Mouse (Mus musculus): Measurements from ENCODE around the gene 5530401A14Rik. TPM values are rescaled to one million over a fixed set of nuclear protein-coding genes. Genes with fewer than 3 reads are reported as not detected.
A peak's percentile ranks its signal among the peaks of the same experiment; 100 is the strongest.

5530401A14Rik gene
- total RNA-seq (2014; fragmentation: Nextera tagmentation) (not detected in 2 replicates), total RNA-seq (2017) (not detected in 2 replicates)

DNA sequence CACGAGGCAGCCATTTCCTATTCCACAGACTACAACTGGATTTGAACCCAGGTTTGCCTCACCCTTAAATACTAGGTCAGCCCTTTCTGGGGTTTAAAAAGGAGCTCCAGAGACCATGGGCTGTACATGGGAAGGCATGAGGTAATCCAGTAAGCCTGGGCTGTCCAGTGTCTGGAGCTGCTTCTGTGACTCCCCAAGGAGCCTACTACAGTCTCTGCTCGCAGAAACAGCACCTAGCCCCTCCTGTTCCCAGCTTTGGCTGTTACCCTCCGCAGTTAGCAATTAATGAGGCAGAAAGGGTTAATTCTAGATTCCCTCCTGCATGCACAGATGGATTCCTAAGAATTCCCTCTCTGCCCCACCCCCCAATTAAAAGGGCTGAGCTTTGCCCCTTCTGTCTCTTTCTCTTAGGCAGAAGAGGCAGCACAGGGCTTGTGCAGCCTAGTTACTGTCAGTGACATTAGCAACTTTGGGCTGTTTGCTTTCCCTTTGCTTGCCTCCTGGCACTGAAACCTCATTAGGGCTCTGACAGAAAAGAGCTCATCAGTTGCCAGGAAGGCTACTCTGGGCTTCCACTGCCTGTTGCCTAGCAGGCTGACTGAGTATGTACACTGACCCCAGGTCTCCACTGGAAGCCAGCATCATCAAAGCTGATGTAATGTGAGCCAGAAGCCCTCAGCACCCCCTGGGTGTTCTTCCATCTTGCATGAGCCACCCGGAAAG lies at the start of gene 5530401A14Rik:
5530401A14Rik (plus strand) TSS at position 424 of the 723 bp plus-strand sequence.
- ATAC-seq (replicated peaks; ENCODE audit: poor library complexity, severe bottlenecking) = no peak

DNA sequence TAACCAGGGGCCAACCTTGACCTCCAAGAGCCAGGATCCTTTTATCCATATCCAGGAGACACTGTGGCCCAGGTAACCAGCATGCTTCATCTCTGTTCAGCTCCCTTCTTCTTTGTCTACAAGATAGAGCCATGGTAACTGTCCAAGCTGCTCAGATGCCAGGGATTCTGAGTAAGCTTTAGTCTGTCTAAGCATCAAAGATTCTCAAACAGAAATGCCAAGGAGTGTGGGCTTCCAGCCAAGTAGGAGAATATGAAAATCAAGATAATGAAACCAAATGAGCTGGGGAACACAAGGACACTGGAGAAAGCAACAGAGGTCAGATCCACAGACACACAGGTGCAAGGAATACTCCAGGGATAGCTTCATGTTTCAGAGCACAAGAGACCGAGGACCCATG lies 45.7 kb upstream of the 5530401A14Rik start:
- no peak for ATAC-seq (replicated peaks; ENCODE audit: poor library complexity, severe bottlenecking)

DNA sequence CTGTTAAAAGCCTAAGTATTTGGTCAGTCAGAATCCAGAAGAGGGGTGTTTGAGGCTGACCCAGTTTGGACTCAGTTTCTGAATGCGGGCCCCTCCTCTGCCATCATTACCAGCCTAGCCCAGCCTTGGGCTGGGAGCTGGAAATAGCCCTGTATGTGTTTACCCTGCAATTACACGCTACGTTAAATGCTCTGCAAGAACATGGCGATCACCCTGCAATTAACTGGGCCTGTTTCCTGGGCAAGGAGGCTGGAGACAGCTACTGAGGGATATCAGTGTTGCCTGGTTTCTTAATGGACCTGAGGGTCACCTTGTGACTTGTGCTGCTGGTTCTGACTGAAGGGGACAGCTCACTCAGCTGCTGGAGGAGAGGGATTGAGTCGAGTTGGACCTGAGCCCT lies 43.9 kb upstream of the 5530401A14Rik start:
- ATAC-seq (replicated peaks; ENCODE audit: poor library complexity, severe bottlenecking) = no peak

DNA sequence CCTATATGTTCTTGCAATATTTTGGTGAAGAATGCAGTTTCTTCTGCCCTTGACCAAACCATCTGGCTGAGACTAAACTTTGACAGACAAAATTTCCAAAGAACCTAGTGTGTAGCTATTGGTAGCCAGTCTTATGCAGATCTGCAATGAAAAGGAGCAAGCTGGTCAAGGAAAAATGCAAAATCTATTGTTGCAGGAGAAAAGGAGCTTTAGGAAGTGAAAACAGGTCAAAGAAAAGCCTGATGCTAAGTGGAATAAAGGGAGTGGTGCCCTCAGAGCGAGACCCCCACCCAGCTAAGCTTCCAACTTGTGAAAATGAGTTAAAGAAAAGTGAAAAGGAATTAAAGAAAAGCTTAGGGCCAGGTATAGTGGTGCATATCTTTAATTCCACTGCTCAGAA lies 28.1 kb upstream of the 5530401A14Rik start:
- ATAC-seq (replicated peaks; ENCODE audit: poor library complexity, severe bottlenecking) = no peak

DNA sequence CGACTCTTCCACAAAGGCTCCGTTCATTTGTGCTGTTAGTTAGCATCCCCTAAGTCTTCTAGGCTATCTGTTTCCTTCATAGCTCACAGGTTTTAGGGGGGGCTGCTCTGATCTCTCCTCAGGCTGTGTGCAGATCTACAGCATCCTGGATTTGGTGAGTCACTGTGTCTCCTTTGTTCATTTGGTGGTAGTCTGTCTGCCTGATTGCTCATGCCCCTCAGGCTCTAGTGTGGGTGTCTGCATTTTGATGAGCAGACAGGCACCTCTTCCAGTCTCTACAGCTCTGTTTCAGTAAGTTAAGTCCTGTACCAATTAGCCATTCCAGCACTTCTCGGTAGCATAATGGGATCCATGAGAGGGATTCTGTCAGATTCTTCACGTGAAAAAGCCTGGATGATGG lies 22.0 kb upstream of the 5530401A14Rik start:
- no peak for ATAC-seq (replicated peaks; ENCODE audit: poor library complexity, severe bottlenecking)

DNA sequence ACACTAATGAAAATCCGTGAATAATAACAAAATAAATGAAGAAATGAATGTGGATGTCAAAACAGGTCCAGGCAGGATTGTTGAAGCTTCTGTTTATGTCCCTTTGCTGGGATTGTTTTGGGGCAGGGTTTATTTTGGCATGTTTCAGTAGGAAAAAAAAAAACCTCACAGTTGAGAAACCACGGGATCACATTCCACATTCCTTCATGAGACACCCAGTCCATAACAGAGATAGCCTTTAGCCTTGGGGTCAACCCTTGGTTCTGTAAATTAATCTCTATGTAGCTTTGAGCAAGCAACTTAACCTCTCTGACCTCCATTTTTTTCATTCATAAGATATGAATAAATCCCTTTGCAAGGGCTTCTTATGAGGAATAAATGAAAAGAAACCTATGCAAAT lies 19.5 kb upstream of the 5530401A14Rik start:
- ATAC-seq (replicated peaks; ENCODE audit: poor library complexity, severe bottlenecking) = no peak

DNA sequence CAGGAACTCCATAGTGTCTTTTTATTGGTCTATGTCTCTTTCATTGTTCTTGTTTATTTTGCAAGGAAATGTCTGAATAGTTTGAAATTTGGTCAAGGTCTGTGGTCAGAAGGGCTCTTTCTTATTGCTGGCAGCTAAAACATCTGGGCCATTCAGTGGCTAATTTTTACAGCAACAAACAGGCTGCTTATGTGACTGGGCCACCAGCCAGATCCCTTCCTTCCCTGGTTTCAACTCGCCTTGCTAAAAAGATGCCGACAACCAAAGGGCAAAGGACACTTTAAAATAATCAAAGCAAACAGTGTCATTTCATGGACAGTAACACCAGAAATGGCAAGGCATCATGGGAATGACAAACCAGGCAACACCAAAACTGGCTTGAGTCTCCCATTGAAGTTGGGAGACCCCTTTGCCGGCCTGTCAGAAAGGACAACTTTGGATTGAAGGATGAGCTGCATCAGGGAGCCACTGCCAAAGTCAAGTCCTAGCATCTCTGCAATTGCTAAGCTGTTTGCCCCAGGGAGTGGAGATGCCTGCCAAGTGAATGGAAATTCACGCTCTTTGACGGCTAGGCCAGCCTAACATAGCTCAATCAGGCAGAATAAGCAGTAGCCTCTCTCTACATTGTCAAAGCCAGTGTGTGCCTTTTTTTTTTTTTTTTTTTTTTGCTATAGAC lies 15.3 kb upstream of the 5530401A14Rik start:
- ATAC-seq (replicated peaks; ENCODE audit: poor library complexity, severe bottlenecking) = no peak

DNA sequence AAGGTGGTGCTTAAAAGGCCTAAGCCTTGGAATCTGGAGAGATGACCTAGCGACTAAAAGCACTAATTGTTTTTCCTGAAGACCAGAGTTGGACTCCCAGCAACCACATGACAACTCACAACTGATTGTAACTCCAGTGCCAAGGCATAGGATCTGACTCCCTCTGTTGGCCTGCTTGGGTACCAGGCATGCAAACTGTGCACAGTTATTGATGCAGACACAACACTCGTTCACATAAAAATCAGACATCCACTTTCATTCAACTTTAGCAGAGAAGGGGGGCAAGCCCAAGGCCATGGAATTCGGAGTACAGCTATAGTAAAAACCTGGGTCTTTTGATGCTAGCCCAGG lies 14.8 kb upstream of the 5530401A14Rik start:
- ATAC-seq (replicated peaks; ENCODE audit: poor library complexity, severe bottlenecking) = no peak

DNA sequence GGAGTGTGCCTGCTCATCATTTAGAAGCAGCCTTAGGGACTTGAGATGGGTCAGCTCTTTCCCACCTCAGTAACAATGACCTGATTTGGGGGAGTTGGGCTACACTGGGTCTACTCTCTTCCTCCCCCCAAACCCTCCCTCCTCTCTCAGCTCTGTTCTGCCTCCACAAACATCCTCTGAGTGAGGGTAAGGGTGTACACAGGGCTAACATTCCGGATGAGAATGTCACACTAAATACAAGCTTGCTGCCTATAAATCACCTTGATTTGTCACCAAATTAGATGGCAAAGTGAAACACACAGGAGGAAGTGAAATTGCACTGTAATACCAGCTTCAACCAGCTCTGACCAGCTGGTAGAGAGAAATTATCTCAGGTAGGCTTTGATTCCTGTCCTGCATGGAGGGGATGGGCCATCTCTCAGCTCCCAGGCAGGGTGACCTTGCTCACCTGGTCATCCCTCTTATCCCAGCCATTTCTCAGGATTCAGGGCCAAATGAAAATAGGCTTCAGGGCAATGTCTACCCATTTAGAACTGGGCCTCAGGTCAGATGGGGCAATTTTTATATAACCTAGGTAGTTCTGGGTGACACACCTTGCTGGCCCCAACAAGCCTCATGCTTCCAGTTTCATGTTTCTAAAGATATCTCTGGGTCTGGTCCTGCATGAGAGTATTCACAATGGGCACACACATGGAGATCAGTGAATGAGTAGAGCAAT lies 12.5 kb upstream of the 5530401A14Rik start:
- ATAC-seq (replicated peaks; ENCODE audit: poor library complexity, severe bottlenecking) = no peak

DNA sequence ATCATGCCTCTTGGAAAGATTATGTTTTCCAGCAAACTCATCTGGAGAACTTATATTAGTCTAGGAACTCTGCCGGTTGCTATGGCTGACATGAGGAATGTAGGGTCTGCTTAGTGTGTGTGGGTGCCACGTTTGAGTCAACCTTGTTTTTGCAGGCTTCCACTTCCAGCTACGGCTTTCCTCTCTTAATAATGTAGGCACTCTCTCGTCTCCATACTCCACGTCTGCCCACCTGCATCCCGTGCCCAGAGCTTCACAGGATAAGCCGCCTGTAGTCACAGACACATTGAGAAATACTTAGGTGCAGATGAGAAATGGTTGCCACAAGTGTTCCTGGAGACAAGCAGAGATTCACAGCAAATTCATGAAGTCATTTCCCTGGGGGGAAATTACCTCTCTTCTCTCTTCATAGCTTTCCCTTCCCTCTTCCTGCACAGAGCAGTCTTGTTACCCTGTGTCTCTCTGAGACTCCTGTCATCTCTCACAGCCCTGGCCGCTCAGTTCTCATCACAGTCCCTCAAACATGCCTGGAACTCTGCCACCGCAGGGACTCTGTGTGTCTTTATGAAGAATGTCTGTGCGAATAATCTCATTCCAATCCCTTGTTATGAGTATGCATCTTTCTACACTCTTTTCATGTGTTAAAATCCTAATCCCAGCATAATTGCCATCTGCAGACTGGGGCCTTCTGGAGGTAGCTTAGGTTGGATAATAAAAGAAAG lies 5.3 kb downstream of the 5530401A14Rik start:
- no peak for ATAC-seq (replicated peaks; ENCODE audit: poor library complexity, severe bottlenecking)

DNA sequence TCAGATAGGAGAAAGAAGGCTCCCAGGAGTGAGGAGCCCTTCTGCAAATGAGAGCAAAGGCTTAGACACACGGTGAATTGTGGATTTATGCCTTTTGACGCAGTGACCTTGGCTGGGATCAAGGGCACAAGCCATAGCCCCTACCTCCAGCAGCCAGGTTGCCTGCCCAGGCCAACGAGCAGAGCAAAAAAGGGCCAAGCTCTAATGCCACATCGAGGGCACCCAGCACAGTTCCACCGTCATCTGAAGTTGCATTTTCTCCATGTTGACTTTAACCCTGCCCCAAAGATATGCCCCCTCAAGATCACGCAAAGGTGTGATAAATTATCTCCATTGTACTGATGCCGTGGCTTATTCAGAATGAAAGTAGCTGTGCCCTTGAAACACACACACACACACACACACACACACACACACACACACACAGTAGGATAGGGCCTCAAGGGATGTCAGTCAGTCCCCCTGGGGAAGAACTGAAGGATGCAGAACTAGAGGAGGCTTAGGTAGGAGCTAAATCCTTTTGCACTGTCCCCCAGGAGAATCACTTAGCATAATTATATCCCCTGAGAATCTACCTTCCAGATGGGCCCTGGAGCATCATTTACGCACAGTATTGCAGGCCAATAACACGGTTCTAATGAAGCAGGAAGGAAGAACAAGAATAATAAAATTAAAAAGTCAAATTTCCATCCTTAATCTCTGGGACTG lies 11.2 kb downstream of the 5530401A14Rik start:
- no peak for ATAC-seq (replicated peaks; ENCODE audit: poor library complexity, severe bottlenecking)

DNA sequence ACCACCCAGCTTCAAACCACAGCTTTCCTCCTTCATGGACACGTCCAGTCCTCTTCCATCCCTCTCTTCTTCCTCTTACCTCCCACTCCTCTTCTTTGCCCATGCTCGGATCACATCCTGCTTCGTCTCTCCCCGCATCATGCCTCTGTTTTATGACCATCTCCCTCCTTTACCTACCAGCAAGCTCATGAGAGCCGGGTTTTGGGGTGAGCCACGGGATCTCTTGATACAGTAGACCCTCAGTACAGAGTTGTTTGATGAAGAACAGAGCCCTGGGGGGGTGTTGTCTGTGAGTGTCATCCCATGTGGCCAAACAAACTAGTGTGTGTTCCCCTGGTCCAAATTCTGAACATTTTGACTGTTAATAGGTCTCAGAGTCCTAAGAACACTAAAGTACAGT lies 36.0 kb downstream of the 5530401A14Rik start:
- ATAC-seq (replicated peaks; ENCODE audit: poor library complexity, severe bottlenecking) = no peak

DNA sequence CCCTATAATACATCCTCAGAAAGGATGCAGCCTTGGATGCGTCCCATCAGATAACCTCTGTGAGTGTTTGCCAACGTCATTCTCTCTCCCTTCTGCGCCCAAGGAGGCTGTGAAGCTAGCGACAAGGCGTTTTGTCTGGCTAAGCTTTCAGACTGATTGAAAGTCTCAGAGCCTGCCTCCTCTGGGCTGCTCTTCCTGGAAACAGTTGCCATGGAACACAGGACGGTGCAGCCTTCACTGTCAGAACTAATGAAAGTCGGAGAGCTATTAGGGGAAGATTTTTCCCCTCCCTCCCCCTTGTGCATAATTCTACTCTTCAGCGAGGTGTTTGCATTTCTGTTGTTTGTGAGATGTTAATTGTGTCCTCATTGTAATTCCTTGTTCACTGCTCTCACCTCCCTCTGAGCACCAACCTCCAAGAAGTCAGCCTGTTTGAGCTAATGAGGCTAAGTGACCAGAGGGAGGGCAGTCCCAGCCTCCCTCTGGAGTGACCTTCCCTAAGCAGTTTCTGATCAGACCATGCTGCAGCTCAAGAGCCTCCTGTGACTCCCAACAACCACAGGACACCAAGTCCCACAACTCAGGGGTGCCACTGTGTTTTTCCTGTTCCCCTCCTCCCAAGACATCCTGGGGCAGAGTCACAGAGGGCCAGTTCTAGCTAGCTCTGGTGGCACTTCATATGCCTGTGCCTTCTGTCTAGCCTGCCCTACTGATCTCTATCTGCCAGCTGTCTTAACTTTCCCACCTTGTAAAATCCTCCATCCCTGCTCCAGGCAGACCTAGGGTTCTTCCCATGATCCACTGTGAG lies 37.3 kb downstream of the 5530401A14Rik start:
- no peak for ATAC-seq (replicated peaks; ENCODE audit: poor library complexity, severe bottlenecking)

DNA sequence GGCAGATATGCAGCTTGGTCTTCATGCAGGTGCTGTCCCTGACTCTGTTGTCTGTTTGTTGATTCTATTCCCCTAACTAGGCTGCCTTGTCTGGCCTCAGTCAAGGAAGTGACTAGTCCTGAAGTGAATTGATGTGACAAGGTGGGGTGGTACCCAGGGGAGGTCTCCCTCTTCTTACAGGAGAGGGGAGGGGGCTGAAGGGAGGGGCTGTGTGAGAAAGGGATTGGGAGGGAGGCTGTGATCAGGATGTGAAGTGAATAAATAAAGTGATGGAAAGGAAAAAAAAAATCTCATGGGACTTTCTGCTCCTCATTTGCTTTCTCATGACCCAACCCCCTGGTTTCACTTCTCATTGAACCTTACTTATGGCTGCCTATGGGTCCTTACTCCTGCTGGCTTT lies 41.8 kb downstream of the 5530401A14Rik start:
- ATAC-seq (replicated peaks; ENCODE audit: poor library complexity, severe bottlenecking) = no peak

DNA sequence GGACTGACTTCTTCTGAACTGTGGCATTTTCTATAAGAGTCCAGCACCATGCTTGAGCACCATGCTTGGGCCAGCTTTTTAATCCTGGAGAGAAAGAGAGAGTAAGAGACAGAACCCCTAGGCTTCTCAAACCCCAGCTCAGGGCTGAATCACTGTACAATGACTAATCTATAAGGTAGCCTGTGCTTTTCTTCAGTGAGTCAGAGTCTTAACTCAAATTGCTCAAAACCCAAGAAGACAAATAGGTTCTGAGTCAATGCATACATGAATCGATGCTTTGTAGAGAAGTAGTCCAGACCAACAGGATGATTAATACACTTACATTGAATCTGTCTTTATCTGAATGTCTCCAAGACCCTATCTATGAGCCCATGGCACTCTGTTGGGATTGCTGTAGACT lies 48.3 kb downstream of the 5530401A14Rik start:
- no peak for ATAC-seq (replicated peaks; ENCODE audit: poor library complexity, severe bottlenecking)

DNA sequence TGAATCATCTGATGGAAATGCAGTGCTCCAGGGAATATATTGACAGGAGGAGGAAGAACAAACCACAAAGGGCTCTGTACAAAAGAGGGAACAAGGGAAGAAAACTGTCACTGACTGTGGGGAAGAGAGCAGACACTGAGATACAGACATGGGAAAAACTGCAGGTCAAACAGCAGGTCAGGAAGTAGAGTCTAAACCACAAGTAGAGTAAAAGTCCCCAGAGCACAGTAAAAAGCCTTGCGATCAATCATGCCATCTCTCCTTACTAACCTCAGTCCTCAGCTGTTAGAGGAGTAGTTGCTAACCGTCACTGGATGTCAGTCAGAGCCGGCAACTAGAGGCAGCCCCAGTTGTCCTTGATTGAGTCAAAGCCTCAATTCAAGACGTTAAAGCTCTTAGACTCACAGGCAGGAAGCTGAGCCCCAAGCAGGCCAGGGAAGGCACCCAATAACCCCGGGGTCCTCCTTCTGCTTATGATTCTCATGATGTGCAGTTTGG lies 49.0 kb downstream of the 5530401A14Rik start:
- no peak for ATAC-seq (replicated peaks; ENCODE audit: poor library complexity, severe bottlenecking)

DNA sequence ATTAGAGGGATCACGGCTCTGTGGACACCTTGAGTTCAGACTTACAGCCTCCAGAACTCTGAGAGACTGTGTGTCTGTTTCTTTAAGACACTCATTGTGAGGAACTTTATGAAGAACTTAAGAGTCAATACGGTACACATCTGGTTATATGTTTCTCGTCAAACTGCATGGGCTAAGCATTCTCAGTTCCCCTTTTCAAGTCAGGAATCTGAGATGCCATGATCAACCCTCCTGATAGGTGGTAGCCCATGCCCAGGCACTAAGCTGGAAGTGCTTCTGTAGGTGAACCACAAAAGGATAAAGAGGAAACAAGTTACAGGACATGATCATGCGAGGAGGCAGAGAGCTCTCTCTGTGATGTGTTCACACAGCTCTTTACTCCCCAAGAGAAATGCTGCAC lies 52.6 kb downstream of the 5530401A14Rik start:
- peak; percentile 40; the same call in 1 of the 2 replicates for ATAC-seq (replicated peaks; ENCODE audit: poor library complexity, severe bottlenecking)

DNA sequence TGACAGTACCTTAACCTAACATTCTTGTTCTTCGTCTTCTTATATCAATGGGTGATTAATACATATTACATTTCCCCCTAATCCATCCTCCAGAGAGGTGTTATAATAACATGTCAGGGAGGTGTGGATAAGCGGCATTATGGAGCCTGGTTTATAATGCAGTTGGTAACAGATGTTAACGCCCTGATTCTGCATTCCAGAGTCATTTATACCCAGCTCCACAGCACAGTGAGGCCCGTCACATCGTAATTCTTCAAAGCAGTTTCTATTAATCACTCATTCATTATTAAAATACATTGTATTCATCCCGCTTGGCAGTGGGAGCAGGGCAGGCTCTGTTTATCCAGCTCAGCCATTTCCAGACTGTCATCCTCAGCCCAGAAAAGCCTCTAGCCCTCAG lies 55.0 kb downstream of the 5530401A14Rik start:
- no peak for ATAC-seq (replicated peaks; ENCODE audit: poor library complexity, severe bottlenecking)

DNA sequence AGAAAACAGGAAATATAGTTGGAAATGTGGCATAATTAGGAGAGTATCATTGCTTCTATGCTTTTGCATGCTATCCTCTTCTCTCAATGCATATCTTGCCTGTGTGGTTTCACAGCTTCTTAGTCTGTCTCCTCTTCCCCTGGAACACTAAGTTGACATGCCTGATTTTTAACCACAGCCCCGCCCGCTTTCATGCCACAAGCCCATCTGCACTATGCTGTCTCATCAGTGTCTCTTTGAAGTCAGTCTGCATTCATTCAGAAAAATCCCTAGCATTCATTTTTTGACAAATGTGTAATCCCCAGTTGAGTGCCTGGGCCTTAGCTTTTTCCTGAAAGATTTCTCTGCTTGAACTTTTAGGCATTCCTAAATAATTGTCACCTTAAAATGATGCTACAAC lies 62.6 kb downstream of the 5530401A14Rik start:
- ATAC-seq (replicated peaks; ENCODE audit: poor library complexity, severe bottlenecking) = no peak
